Mouse (Mus musculus): ENCODE measurements around the gene Cbx8.

GRCm38 (mm10) chr11:119073876-119074433 is 33.2 kb upstream of the Cbx8 start:
- TF ChIP-seq CTCF (IDR thresholded peaks at IDR 0.05; ENCODE audit: low read depth, low read length) (no peak), POLR2A (IDR thresholded peaks at IDR 0.05; ENCODE audit: borderline replicate concordance, low read depth, low read length) (no peak)

All from bone marrow macrophage, adult 2 months (primary cell).